Mouse (Mus musculus) urinary bladder, postnatal 4 days (tissue): ENCODE results near the gene Fam19a5.
A peak's percentile ranks its signal among the peaks of the same experiment; 100 is the strongest.

Source experiments
- DNase-seq, 2 experiments: peaks; one replicate each; pipeline ENCODE4 v3.0.0; 2021 to 2022; ENCODE audit warnings: low spot score in 2 of 2

Fam19a5 gene

DNA sequence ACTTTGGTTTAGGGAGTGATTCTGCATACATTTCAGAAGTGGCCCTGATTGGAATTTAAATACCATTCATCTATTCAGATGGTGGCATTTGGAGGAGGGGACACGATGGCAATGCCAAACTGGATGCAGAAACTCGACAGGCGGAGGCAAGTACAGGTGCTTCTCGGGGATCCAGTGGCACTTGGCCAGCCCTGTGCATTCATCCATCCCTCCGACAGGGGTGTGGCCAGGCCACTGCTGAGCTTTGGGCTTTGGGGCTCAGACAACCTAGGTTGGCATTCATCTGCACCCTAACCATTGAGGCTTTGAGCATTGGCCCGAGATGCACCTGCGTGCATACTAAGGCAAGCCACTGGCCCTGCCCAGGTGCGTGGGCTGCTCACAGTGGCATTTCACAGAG, 52.6 kb downstream of the Fam19a5 start:
- DNase-seq: no peak

- DNase-seq: peak; percentile 39 to 64
These were observed 53.0 kb downstream of the Fam19a5 start for GRCm38 (mm10) chr15:87597149-87597548.

GRCm38 (mm10) chr15:87597766-87598165, 53.7 kb downstream of the Fam19a5 start:
- DNase-seq: no peak

- DNase-seq: no peak
These were observed 54.5 kb downstream of the Fam19a5 start for GRCm38 (mm10) chr15:87598636-87599035.

DNA sequence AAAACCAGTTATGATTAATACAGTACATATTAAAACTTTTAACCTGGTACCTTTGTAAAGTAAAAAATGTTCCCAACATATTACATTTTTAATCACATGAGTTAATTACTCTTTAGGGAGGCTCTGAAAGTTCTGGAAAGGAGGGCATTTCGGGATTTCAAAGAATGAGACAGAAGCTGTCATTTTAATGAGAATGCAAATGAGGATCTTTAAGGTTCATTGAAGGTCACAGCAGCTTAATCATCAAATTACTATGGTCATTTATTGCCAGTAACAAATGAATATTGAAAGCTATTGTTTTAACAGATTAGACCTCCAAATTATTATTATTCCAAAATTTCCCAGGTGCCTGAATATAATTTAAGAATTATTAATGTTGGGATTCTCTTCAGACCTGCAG, 59.2 kb downstream of the Fam19a5 start:
- no peak for DNase-seq

GRCm38 (mm10) chr15:87605504-87606280, 61.6 kb downstream of the Fam19a5 start:
- no peak for DNase-seq

GRCm38 (mm10) chr15:87606702-87607101, 62.6 kb downstream of the Fam19a5 start:
- DNase-seq: no peak

- DNase-seq: no peak
These were observed 65.1 kb downstream of the Fam19a5 start for GRCm38 (mm10) chr15:87609236-87609635.

DNA sequence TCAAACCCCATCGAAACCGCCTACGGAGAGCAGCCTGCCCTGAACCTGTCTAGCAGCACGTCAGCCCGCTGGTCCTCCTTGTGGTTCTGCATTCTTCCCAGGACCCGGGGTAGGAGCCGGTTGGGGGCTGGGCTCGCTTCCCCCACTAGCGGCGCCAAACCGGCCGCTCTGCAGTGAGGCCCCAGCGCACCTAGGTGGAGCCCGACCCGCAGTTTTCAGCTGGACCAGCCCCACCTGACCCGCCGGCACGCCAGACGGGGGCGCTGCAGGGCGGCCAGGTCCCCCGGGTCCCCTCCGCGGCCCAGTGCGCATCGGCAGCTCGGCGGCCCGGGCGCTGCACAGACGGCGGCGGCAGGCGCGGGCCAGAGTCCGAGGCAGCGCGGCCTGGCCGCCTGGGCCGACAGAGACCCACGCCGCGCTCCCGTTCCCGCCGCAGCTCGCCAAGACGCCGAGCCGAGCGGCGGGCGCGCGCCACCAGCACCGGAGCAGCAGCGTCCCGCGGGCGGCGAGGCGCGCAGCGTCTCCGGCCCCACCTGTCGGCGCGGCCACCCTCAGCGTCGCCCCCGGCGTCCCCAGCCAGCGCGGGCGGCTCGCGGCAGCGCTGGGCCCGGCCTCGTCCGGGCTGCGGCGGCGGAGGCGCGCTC, 80.0 kb downstream of the Fam19a5 start:
- DNase-seq: peak; percentile 86 to 89

GRCm38 (mm10) chr15:87624610-87625091, 80.6 kb downstream of the Fam19a5 start:
- DNase-seq: no peak

DNA sequence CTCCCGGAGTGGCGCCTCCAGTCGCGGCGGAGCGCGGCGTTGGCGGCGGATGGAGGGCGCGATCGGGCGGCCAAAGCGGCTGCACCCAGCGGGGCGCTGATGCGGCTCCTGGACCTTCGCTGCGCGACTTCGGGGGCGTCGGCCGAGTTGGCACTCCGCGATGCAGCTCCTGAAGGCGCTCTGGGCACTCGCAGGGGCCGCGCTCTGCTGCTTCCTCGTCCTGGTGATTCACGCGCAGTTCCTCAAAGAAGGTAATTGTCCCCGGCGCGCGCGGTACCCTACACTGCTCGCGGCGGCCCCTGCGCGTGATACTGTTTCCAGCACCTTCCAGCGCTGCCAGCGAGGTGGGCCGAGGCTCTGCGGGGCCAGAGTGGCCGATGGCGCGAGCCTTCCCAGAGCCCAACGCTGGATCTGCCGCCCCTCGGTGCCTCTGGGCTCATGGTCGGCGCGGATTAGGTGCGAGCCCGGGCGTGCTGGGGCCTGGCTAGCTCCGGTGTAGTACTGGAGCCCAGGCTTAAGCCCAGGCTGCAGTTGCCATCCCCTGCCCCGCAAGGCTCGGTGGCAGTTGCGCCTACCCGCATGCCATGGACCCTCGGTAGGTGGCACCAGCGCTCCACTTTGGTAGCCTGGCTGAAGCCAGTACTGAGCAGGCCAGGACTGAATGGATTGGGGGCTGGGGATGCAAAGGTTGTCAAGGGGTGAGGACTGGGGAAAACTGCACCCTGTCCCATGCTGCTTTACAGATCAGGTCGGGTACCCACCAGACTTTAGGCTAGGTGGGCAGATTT, 81.3 kb downstream of the Fam19a5 start:
- peak; percentile 70 to 87 for DNase-seq

DNA sequence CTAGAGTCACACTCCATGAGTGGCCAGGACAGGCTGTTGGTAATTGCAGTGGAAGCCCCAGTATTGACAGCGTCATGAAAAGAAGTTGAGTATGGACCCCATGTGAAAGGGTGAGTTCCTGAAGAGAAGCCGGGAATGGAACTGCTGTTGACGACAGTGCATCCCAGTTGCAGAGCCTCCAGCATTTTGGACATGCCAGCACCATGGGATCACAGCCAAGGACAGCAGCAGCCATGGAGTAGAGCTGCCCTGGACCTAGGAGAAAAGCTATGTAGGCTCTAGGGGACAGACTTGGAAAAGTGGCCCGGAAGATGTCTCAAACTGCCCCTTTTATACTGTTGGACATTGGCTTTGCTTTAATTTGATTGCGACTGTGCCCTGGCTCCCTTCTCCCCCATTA, 91.2 kb downstream of the Fam19a5 start:
- no peak for DNase-seq

DNA sequence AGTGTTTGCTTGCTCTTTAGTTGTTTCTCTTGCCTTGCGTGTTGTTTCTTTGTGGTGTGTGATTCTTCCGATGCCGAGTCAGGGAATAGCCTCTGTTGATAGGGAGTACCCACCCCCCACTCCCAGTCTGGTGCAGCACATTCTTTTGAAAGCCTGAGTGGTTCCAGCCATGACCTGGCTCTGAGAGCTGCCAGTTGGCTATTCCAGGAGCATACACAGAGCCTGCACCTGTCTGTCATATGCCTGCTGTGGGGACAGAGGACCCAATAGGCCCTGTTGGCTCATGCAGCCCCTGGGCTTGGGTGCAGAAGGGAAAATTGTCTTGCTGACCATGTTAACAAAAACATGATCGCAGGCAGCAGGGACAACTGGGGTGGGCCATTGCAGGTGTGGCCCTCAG, 92.3 kb downstream of the Fam19a5 start:
- DNase-seq: no peak

DNA sequence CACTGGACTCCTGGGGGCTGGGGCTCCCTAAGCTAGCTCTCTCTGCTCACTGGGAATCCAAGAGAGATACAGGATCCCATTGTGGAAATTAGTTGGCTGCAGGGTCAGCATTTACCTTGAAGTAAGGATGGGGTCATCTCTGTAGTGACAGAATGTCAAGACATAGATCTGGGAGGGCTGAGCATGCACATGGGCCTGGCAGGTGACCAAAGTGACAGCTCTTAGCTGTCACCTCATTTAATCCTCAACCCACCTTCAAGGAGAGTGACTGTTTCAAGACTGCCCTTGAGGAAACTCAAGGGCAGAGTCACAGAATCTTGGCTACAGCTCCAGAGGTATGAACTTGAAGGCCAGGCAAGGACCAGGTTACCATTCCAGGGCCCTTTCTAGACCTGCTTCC, 93.1 kb downstream of the Fam19a5 start:
- DNase-seq: no peak

GRCm38 (mm10) chr15:87638270-87638669, 94.2 kb downstream of the Fam19a5 start:
- DNase-seq: no peak

DNA sequence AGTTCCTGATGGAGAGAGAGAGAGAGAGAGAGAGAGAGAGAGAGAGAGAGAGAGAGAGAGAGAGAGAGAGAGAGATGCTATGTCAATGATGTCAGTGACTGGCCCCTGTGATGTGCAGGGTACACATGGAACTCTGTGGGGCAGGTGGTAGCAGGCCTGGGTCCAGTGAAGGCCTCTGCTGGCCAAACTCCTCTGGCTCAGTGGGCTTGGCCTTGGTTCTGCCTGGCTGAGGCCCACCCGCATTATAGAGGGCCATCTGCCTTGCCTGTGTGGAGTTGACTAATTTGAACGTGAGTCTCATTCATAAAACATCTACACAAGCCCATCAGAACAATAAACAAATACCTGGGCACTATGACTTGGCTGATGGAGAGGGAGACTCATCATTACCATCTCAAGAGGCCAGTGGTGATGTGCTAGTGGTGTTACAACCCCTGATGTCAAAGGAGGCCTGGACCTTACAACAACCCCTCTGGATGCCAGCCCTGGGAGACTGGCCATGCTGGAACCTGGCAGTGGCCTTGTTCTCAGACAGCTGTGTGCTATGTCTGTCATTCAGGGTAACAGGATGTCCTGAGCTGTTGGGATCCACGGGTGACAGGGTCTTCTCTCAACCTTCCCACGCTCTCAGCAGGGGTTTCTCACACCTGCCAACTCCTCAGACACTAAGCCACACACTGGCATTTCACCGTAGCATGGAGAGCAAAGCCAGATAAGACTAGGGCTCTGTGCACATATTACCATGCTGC, 102.4 kb downstream of the Fam19a5 start:
- no peak for DNase-seq

GRCm38 (mm10) chr15:87649651-87650050, 105.6 kb downstream of the Fam19a5 start:
- DNase-seq: no peak

GRCm38 (mm10) chr15:87654551-87654950, 110.5 kb downstream of the Fam19a5 start:
- DNase-seq: no peak

GRCm38 (mm10) chr15:87656496-87657155, 112.5 kb downstream of the Fam19a5 start:
- no peak for DNase-seq

DNA sequence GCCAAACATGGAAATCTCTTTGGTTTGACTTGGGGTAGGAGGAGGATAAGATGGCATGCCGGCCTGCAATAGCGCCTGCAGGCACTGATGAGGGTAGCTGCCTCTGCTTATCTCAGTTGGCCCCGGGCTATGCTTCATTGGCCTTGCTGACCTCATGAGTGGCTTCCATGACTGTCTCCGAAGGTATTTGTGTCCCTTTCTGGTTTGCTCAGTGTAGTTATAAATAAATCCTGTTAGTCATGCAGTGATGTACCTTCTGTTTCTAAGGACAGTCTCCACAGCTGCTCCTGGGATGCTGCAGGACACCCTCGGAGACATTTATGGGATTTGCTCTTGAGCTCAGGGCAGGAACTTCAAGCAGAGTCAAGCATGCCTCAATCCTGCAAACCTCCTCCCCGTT, 115.6 kb downstream of the Fam19a5 start:
- DNase-seq: no peak

DNA sequence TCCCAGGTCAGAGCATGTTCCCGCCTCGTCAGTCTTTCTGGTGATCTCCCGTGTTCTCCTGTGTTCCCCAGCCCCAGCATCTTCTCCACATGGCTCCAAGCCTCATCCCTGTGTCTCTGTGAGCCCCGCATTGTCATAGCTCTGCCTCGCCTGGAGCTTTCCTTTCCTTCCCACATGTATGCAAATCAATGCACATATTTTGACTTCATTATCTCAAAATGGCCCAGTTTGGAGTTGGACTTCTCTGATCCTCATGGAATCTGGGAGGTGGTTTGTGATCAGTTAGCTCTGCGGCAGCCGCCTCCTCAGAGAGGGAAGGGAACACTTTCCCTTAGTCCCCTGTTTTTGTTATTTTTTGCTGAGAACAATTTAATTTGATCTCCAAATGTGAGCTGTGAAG, 117.9 kb downstream of the Fam19a5 start:
- DNase-seq: no peak
